Mouse (Mus musculus) spleen, adult 12 weeks (tissue): ENCODE measurements around the gene Abcd3.

ENCODE experiments used
- DNase-seq: peaks from one replicate; pipeline ENCODE4 v3.0.0; 2022; ENCODE audit warnings: low spot score

The Abcd3 gene

DNA sequence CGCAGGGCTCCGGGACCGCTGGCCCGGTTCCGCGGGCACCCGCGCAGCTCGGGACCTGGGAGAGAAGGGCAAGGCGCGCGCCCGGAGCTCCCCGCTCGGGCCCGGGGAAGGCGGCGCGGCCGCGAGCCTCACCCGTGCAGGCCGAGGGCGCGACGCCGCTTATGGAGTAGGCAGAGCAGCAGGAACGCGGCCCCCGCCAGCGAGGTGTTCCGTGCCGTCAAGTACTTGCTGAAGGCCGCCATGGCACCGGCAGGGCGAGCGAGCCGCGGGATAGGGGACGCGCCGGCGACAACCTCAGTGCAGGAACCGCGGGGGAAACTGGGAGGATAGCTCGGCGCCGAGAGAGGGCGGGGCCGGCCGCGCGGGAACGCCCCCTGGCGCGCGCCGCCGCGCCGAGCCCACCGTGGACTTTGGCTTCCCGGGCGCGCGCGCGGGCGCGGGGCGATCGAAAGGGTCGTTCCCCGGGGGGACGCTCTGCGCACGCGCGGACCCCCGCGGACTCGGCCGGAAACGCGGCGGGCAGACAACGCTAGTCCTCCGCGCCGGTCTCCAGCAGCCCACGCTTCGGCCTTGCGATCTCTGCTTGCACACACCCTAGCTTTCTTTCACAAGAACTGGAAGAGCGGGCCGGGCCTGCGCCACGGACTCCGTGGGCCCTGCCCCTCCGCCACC is at the start of gene Abcd3:
Abcd3 (minus strand) TSS at position 426 of the 672 bp plus-strand sequence.
- peak; percentile 62 for DNase-seq

GRCm38 (mm10) chr3:121859142-121859541 is 44.0 kb upstream of the Abcd3 start:
- no peak for DNase-seq

GRCm38 (mm10) chr3:121856131-121856530 is 41.0 kb upstream of the Abcd3 start:
- no peak for DNase-seq

- DNase-seq, result no peak
These were observed 38.8 kb upstream of the Abcd3 start for GRCm38 (mm10) chr3:121853781-121854520.

GRCm38 (mm10) chr3:121852074-121852826 is 37.1 kb upstream of the Abcd3 start:
- DNase-seq, result no peak

- no peak for DNase-seq
These were observed 35.9 kb upstream of the Abcd3 start for GRCm38 (mm10) chr3:121851006-121851405.

- no peak for DNase-seq
These were observed 35.3 kb upstream of the Abcd3 start for GRCm38 (mm10) chr3:121850381-121850780.

GRCm38 (mm10) chr3:121847296-121847695 is 32.2 kb upstream of the Abcd3 start:
- DNase-seq, result no peak

GRCm38 (mm10) chr3:121844658-121845057 is 29.6 kb upstream of the Abcd3 start:
- DNase-seq, result no peak

GRCm38 (mm10) chr3:121844013-121844412 is 28.9 kb upstream of the Abcd3 start:
- DNase-seq, result no peak

- DNase-seq, result no peak
These were observed 28.2 kb upstream of the Abcd3 start for GRCm38 (mm10) chr3:121843254-121843653.

DNA sequence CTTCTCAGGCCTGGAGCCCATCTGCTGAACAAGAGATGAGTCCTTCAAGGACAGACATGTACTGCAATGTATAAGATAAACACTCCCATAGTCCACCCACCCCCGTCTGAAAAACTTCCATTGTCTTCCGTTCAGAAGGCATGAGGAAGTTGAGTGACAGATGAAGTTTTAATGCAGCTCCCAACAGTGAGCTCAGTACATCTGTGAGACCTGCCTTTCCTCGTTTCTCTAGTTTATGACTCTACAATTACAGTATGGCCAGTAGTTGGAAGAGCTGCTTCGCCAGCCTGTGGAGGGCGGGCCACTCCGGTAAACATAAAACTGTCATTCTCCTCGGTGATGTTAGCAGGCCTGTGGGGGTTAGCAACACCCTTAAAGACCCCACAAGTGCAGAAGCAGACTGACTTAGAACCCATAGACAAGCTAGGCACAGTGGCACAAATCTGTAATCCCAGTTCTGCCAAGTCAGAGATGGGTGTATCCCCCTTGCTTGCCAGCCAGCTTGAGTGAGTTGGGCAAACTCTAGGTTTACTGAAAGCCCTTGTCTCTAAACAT is 27.3 kb upstream of the Abcd3 start:
- no peak for DNase-seq

- DNase-seq, result no peak
These were observed 26.4 kb upstream of the Abcd3 start for GRCm38 (mm10) chr3:121841412-121842014.

DNA sequence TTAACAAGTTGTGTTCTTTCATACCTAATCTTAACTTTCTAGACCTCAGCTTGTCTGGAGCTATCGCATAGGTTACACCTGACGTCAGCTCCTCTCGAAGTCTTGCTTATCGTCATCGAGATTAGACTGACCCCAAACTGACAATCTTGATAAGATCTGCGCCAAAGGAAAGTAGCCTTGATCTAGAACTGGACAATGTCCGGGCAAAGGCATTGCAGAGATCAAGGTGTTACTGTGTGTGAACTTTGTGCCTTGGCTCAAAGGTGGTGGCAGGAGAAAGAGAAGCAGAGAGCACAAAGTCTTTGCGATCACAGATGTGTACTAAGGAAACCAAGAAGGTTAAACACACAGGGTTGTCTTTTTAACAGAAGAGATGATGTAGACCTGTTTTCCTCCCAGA is 25.2 kb upstream of the Abcd3 start:
- DNase-seq, result no peak

- no peak for DNase-seq
These were observed 19.6 kb upstream of the Abcd3 start for GRCm38 (mm10) chr3:121834732-121835131.

- DNase-seq, result no peak
These were observed 19.1 kb upstream of the Abcd3 start for GRCm38 (mm10) chr3:121834250-121834649.

- no peak for DNase-seq
These were observed 10.0 kb upstream of the Abcd3 start for GRCm38 (mm10) chr3:121825092-121825491.

DNA sequence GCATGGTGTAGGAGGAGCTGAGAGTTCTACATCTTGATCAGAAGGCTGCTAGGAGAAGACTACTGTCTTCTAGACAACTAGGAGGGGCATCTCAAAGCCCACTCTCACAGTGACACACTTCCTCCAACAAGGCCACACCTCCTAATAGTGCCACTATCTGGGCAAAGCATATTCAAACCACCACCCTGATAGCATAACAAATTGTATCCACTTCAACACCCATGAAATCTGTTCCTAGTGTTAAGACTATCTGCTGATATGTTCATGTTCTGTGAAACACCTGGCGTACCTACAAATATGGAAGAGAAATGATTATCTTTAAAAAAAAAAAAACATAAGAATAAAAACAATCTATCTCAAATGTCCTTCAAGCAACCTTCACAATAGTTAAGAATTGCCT is 9.2 kb upstream of the Abcd3 start:
- DNase-seq, result no peak

GRCm38 (mm10) chr3:121822643-121823042 is 7.5 kb upstream of the Abcd3 start:
- no peak for DNase-seq

DNA sequence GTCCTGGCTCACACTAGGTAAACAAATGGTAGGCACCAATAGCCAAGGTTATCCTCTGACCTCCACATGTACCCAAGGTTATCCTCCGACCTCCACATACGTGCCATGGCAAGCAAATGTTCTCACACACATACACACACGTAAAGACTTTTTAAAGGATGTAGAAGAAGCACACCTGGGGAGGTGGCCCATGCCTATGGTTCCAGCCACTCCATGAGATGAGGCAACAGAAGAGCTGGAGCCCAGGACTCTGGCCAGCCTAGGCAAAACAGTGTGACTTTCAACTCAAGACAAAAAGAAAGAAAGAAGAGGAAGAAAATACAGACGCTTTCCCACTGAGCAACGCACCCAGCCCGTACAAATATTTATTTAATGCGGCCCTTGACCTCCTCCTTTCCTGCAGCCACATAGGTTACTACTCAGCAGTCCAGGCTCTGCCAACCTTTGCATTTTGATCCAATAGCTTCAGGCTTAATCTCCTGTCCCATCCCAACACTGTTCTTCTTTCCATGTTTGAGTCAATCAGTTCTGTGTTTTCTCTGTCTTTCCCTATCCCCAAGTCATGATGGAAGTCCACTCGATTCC is 6.5 kb upstream of the Abcd3 start:
- DNase-seq, result no peak

DNA sequence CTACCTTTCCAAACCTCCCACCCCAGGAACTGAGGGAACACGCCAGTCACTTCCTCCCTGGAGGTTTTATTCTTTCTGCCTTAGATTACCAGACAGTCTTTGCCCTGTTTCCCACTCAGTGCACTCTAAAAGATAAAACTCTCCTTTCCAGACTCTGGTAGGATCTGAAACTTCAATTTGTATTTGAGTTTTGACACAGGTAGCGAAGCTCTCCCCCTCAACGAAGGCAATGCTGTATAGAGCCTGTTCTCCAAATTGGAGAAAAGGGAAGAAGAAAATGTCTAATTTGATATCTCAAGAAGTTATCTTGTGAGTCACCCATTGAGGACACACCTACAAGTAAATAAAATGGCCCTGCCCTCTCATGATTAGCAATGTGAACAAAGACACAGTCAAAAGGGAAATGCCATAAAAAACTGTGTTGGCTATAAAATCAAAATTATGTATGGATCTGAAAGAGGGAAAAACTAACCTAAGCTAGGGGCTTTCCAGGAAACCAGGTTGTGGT is 4.6 kb upstream of the Abcd3 start:
- DNase-seq, result no peak
